Mouse (Mus musculus) CH12.LX (cell line): ENCODE measurements around the gene Fancm.

Experiments
- CTCF ChIP-seq, 2 experiments: IDR thresholded peaks in 1 of 2; conservative IDR thresholded peaks in 1 of 2; 2 replicates each; pipeline ENCODE4 v1.5.1; 2011 to 2012; ENCODE audit warnings: low read depth in 2 of 2, low read length in 2 of 2, improper control_type of control experiment in 1 of 2, inconsistent platforms in 1 of 2, mild to moderate bottlenecking in 1 of 2, moderate library complexity in 1 of 2
- MAZ ChIP-seq: IDR thresholded peaks from 2 replicates; pipeline ENCODE4 v1.6.1; 2012; ENCODE audit warnings: low read depth, mild to moderate bottlenecking, inconsistent platforms, low read length, improper control_type of control experiment, moderate library complexity

- TF ChIP-seq MAZ (no peak), CTCF (conservative IDR thresholded peaks at IDR 0.05 in 1 of 2, IDR thresholded peaks at IDR 0.05 in 1 of 2; ENCODE audit: low read depth in 2 of 2, low read length in 2 of 2) (no peak)
These were observed 10.2 kb upstream of the Fancm start for GRCm38 (mm10) chr12:65065241-65065640.
